Mouse (Mus musculus): ENCODE data around the gene Mid1. TPM values are rescaled to one million over a fixed set of nuclear protein-coding genes. Genes with fewer than 3 reads are reported as not detected.

The Mid1 gene
- 15.2 TPM for polyA plus RNA-seq (2012; fragmentation: generic; extraction: Trizol)
- long read RNA-seq, experiment 1 = 0 reads
- long read RNA-seq, experiment 2, partial matches to known transcripts = 1 of 1 reads
- long read RNA-seq, experiment 2, other reads (novel, unspliced or antisense) = 0 of 1 reads

- Histone ChIP-seq H3K79me2 (ENCODE audit: control insufficient read depth, insufficient read depth) (no peaks in the 10 kb centered on the region), H3K36me3 (ENCODE audit: control insufficient read depth, insufficient read depth) (no peaks in the 10 kb centered on the region), H3K79me3 (ENCODE audit: low read depth) (no peaks in the 10 kb centered on the region), H3K4me3 (ENCODE audit: insufficient read depth, poor library complexity, severe bottlenecking) (no peak within 1 kb of the TSS), H3ac (ENCODE audit: control insufficient read depth, insufficient read length, low read depth) (no peak within 1 kb of the TSS), H3K27me3 (ENCODE audit: control insufficient read depth, insufficient read depth, insufficient read length) (no peaks in the 10 kb centered on the region)
- no peak for TF ChIP-seq MAX (IDR thresholded peaks at IDR 0.05)
- no peak for TF ChIP-seq MYOG (IDR thresholded peaks at IDR 0.05; ENCODE audit: control insufficient read depth, extremely low read depth, insufficient read length)
- TF ChIP-seq CEBPB (IDR thresholded peaks at IDR 0.05; ENCODE audit: low read depth) = no peak
- TF ChIP-seq USF1 (IDR thresholded peaks at IDR 0.05; ENCODE audit: low read depth) = no peak
- TF ChIP-seq CTCF (IDR thresholded peaks at IDR 0.05; ENCODE audit: control insufficient read depth, insufficient read depth, insufficient read length) = no peak
- TF ChIP-seq FOSL1 (IDR thresholded peaks at IDR 0.05; ENCODE audit: insufficient read depth, low read length, poor library complexity, severe bottlenecking) = no peak
- TF ChIP-seq MYOD1 (IDR thresholded peaks at IDR 0.05; ENCODE audit: control insufficient read depth, insufficient read length, low read depth) = no peak
Observed at GRCm38 (mm10) chrX:169685131-169685530, at the start of gene Mid1. Mid1 (plus strand) TSS chrX:169685199.

GRCm38 (mm10) chrX:169673056-169673455 lies 11.9 kb upstream of the Mid1 start:
- no peaks in the 10 kb centered on the region for H3K27me3 ChIP-seq (ENCODE audit: control insufficient read depth, insufficient read depth, insufficient read length)
- H3ac ChIP-seq (ENCODE audit: control insufficient read depth, insufficient read length, low read depth) = no peak overlapping the region
- no peaks in the 10 kb centered on the region for H3K79me3 ChIP-seq (ENCODE audit: low read depth)
- H3K36me3 ChIP-seq (ENCODE audit: control insufficient read depth, insufficient read depth) = no peaks in the 10 kb centered on the region
- H3K79me2 ChIP-seq (ENCODE audit: control insufficient read depth, insufficient read depth) = no peaks in the 10 kb centered on the region
- TF ChIP-seq MYOG (IDR thresholded peaks at IDR 0.05; ENCODE audit: control insufficient read depth, extremely low read depth, insufficient read length) (no peak), CEBPB (IDR thresholded peaks at IDR 0.05; ENCODE audit: low read depth) (no peak), FOSL1 (IDR thresholded peaks at IDR 0.05; ENCODE audit: insufficient read depth, low read length, poor library complexity, severe bottlenecking) (no peak), MYOD1 (IDR thresholded peaks at IDR 0.05; ENCODE audit: control insufficient read depth, insufficient read length, low read depth) (no peak), MAX (IDR thresholded peaks at IDR 0.05) (no peak), CTCF (IDR thresholded peaks at IDR 0.05; ENCODE audit: control insufficient read depth, insufficient read depth, insufficient read length) (no peak), USF1 (IDR thresholded peaks at IDR 0.05; ENCODE audit: low read depth) (no peak)
- no peak overlapping the region for H3K4me3 ChIP-seq (ENCODE audit: insufficient read depth, poor library complexity, severe bottlenecking)

- H3ac ChIP-seq (ENCODE audit: control insufficient read depth, insufficient read length, low read depth) = no peak overlapping the region
- no peaks in the 10 kb centered on the region for H3K79me2 ChIP-seq (ENCODE audit: control insufficient read depth, insufficient read depth)
- H3K79me3 ChIP-seq (ENCODE audit: low read depth) = no peaks in the 10 kb centered on the region
- H3K27me3 ChIP-seq (ENCODE audit: control insufficient read depth, insufficient read depth, insufficient read length) = no peaks in the 10 kb centered on the region
- no peak overlapping the region for H3K4me3 ChIP-seq (ENCODE audit: insufficient read depth, poor library complexity, severe bottlenecking)
- H3K36me3 ChIP-seq (ENCODE audit: control insufficient read depth, insufficient read depth) = no peaks in the 10 kb centered on the region
- TF ChIP-seq USF1 (IDR thresholded peaks at IDR 0.05; ENCODE audit: low read depth) (no peak), MYOG (IDR thresholded peaks at IDR 0.05; ENCODE audit: control insufficient read depth, extremely low read depth, insufficient read length) (no peak), MYOD1 (IDR thresholded peaks at IDR 0.05; ENCODE audit: control insufficient read depth, insufficient read length, low read depth) (no peak), MAX (IDR thresholded peaks at IDR 0.05) (no peak), CEBPB (IDR thresholded peaks at IDR 0.05; ENCODE audit: low read depth) (no peak), CTCF (IDR thresholded peaks at IDR 0.05; ENCODE audit: control insufficient read depth, insufficient read depth, insufficient read length) (no peak), FOSL1 (IDR thresholded peaks at IDR 0.05; ENCODE audit: insufficient read depth, low read length, poor library complexity, severe bottlenecking) (no peak)
Observed at GRCm38 (mm10) chrX:169676313-169676712, 8.7 kb upstream of the Mid1 start.

DNA sequence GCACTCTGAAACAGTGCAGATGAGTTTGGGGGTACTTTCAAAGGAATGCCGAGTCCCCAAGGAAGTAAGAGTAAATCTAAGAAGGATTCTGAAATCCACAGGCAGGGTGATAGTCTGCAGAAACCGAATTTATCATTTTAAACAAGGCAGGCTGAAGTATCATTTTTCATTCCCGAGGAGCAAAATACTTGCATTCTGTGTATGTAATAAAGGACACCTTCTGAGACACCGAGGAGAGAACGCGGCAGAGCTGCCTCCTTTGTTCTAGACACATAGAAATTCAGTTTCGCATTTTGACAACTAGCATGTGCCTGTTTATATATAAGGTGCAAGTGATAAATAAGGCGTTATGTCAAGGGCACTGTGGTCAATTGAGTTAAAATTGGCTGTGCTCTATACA lies 732 bp downstream of the Mid1 start:
- H3ac ChIP-seq (ENCODE audit: control insufficient read depth, insufficient read length, low read depth) = no peak overlapping the region
- no peak overlapping the region for H3K4me3 ChIP-seq (ENCODE audit: insufficient read depth, poor library complexity, severe bottlenecking)
- no peak for TF ChIP-seq CEBPB (IDR thresholded peaks at IDR 0.05; ENCODE audit: low read depth)
- no peak for TF ChIP-seq MYOG (IDR thresholded peaks at IDR 0.05; ENCODE audit: control insufficient read depth, extremely low read depth, insufficient read length)
- no peak for TF ChIP-seq USF1 (IDR thresholded peaks at IDR 0.05; ENCODE audit: low read depth)
- TF ChIP-seq MAX (IDR thresholded peaks at IDR 0.05) = no peak
- no peak for TF ChIP-seq MYOD1 (IDR thresholded peaks at IDR 0.05; ENCODE audit: control insufficient read depth, insufficient read length, low read depth)
- no peak for TF ChIP-seq CTCF (IDR thresholded peaks at IDR 0.05; ENCODE audit: control insufficient read depth, insufficient read depth, insufficient read length)
- TF ChIP-seq FOSL1 (IDR thresholded peaks at IDR 0.05; ENCODE audit: insufficient read depth, low read length, poor library complexity, severe bottlenecking) = no peak
- H3K79me3 ChIP-seq (ENCODE audit: low read depth) = no peaks in the 10 kb centered on the region
- no peaks in the 10 kb centered on the region for H3K36me3 ChIP-seq (ENCODE audit: control insufficient read depth, insufficient read depth)
- H3K79me2 ChIP-seq (ENCODE audit: control insufficient read depth, insufficient read depth) = no peaks in the 10 kb centered on the region
- no peaks in the 10 kb centered on the region for H3K27me3 ChIP-seq (ENCODE audit: control insufficient read depth, insufficient read depth, insufficient read length)

- no peaks in the 10 kb centered on the region for H3K27me3 ChIP-seq (ENCODE audit: control insufficient read depth, insufficient read depth, insufficient read length)
- no peaks in the 10 kb centered on the region for H3K79me2 ChIP-seq (ENCODE audit: control insufficient read depth, insufficient read depth)
- H3K4me3 ChIP-seq (ENCODE audit: insufficient read depth, poor library complexity, severe bottlenecking) = no peak overlapping the region
- TF ChIP-seq CEBPB (IDR thresholded peaks at IDR 0.05; ENCODE audit: low read depth) = no peak
- TF ChIP-seq USF1 (IDR thresholded peaks at IDR 0.05; ENCODE audit: low read depth) = no peak
- TF ChIP-seq MYOG (IDR thresholded peaks at IDR 0.05; ENCODE audit: control insufficient read depth, extremely low read depth, insufficient read length) = no peak
- no peak for TF ChIP-seq CTCF (IDR thresholded peaks at IDR 0.05; ENCODE audit: control insufficient read depth, insufficient read depth, insufficient read length)
- TF ChIP-seq FOSL1 (IDR thresholded peaks at IDR 0.05; ENCODE audit: insufficient read depth, low read length, poor library complexity, severe bottlenecking) = no peak
- TF ChIP-seq MAX (IDR thresholded peaks at IDR 0.05) = no peak
- TF ChIP-seq MYOD1 (IDR thresholded peaks at IDR 0.05; ENCODE audit: control insufficient read depth, insufficient read length, low read depth) = no peak
- H3K36me3 ChIP-seq (ENCODE audit: control insufficient read depth, insufficient read depth) = no peaks in the 10 kb centered on the region
- H3K79me3 ChIP-seq (ENCODE audit: low read depth) = no peaks in the 10 kb centered on the region
- no peak overlapping the region for H3ac ChIP-seq (ENCODE audit: control insufficient read depth, insufficient read length, low read depth)
Observed at GRCm38 (mm10) chrX:169691217-169691616, 6.2 kb downstream of the Mid1 start.

Data from C2C12 (cell line).